Mouse (Mus musculus) CD4-positive helper T cell, adult 2 months (primary cell): ENCODE results near the gene Ptprm.

Source experiments
- DNase-seq: peaks from one replicate; pipeline ENCODE4 v3.0.0-alpha.2; 2012; ENCODE audit warnings: low read depth, missing footprints, low spot score

Gene Ptprm

DNA sequence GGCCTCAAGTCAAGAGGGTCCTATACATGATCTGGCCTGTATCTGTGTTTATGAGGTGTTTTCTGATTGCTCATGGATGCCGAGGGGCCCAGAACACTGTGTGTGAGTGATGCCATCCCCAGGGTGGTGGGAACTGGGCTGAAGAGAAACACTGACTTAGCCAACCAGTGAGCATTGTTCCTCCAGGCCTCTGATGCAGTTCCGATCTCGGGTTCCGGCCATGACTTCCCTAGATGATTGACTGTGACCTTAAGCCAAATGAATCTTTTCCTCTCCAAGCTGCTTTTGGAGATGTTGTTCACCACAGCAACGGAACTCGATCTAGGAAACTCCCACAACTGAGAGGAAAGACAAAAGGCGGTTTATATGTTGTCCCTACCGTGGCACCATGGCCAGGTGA lies 9.1 kb downstream of the Ptprm start:
- DNase-seq: no peak

DNA sequence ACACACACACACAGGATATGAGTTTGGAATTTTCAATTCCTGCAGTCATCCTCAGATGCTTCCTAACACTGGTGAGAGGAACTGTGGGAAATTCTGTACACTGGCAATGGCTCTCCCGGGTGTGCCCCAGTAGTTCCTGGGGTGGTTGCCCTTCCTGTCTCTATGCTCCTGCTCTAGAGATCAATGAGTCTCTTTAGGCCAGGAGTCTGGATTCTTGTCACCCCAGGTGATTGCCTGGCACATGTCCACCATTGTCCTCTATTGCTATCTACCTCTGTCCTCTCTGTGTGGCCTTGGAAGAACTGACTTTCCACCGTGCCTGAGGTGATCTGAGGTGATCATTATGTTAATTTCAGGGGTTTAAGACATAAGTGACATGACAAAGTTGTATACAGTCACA lies 10.8 kb downstream of the Ptprm start:
- no peak for DNase-seq

DNA sequence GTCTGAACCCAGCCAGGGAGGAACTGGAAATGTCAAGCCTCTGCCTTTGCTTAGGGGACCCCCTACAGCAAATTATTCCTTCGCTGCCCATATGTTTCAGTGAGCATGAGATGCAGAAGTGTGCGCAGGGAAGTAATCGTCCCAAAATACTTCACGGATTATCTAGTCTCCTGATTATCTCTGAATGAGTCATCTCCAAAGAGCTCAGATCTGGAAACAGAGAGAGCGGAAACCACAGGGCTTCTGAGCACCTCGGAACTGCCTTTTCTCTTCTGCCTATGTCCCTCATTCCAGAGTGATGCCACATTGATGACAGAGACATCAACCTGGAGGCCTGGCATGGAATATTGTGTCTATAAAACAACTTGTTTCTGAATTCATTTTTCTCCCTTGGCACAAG lies 11.3 kb downstream of the Ptprm start:
- DNase-seq: no peak

DNA sequence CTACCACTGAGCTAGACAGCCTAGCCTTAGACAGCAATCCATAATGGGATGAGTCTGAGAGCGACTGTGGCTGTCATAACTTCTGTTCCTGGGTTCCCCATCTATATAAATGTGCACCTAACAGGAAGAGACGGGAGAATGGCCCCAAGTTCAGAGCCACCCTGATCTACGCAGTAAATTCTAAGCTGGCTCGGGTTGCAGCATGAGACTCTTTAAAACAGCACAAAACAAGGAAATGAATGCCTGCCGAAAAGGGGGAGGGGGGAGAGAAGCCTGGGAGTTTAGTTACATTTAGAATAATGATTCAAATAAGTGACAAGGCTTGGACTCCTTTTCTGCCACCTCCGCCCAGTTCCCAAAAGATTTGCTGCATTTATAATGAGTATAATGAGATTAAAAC lies 13.9 kb downstream of the Ptprm start:
- no peak for DNase-seq

DNA sequence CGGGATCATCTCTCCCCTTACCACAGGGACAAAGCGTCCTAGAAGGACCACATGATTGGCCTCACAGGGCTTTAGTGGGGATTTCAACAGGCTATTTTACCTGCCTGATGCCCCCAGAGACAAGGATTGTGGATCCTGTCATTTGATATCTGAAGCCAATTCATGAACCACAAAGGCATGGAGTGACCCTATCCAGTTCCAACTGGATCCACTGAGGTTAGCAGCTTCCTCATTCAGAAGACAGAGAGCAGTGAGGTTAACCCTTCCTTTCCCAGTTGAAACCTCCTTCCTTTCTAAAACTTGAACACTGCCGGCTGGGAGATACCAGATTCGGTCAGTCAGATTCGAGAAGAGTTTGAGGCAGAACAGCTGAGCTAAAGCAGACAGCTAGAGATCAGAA lies 14.7 kb downstream of the Ptprm start:
- DNase-seq: no peak

DNA sequence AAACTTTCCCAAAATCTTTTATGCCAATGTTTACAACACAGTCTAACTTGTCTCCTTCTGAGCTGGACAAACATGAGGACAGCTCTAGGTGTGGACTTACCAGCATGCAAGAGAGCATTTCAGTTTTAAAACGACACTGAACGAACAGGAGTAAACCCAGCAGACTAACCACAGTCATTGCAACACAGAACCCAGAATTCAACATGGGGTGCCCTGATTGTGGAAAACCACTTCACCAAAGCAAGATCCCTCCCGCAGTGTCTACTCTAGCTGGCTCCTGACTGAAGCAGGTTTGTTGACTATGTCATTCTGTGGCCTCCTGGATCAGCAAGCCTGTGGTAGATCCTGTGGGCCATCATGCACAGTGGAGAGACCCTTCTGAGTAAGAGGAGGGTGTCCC lies 19.9 kb downstream of the Ptprm start:
- no peak for DNase-seq

DNA sequence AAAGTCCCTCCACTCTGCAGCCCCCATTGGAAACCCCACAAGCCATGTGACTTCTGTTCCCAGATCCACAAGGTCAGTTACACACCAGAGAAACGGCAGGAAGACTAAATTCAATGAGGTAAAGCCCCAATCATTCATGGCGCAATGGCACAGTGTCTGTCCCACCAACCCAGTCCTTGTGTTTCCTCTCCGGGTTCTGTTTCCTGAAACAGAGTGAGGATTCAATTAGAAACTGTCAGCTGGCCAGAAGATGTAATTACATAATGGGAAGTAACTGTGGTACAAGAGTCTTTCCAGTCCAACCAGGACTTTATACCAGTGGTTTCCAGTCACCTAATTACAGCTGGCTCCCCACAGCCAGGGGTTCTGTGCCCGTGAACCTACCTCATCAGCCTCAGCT lies 24.8 kb downstream of the Ptprm start:
- no peak for DNase-seq

DNA sequence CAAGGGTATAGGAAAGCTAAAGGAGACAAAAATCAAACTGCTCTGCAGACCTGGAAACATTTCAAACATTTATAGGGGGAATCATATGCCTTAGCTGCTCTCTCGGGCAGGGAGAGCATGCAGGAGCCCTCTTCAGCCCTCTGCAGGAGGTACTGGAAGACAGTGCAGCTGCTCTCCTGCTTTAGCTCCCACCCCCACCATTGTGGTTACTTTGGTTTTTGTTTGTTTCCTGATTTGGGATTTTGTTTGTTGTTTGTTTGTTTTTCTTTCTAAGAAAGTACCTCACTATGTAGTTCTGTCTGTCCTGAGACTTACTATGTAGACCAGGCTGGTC lies 29.8 kb downstream of the Ptprm start:
- no peak for DNase-seq

DNA sequence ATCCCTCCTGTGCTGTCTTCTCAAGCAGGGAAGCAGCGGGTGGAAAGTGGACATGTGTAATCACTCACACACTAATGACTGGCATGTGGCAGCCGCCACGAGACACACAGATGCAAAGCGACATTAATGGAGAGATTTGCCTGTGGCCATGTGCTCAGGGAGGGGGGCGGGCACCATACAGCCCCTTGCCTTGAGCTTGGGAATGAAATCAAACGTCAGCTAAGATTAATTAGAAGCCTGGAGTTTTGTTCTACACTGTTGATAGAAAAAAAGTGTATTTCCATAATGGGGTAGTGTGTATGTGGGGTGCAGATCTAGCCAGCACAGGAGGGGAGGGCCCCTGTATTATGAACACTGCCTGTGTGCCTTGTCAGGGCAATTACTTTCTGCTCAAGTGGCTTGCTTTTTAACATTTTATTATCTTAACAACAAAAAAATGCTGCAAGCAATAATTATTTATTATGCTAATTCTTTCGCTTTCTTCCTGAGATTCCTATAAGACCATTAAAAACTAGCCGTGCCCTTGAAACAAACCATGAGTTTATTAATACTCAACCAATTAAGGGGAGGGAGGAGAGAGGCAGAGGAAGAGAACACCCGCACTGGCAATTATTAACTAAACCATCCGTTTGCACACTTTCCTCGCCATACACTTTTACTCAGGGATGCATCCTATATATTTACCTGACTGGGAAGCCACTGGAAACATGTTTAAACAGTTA lies 30.3 kb downstream of the Ptprm start:
- DNase-seq: no peak

DNA sequence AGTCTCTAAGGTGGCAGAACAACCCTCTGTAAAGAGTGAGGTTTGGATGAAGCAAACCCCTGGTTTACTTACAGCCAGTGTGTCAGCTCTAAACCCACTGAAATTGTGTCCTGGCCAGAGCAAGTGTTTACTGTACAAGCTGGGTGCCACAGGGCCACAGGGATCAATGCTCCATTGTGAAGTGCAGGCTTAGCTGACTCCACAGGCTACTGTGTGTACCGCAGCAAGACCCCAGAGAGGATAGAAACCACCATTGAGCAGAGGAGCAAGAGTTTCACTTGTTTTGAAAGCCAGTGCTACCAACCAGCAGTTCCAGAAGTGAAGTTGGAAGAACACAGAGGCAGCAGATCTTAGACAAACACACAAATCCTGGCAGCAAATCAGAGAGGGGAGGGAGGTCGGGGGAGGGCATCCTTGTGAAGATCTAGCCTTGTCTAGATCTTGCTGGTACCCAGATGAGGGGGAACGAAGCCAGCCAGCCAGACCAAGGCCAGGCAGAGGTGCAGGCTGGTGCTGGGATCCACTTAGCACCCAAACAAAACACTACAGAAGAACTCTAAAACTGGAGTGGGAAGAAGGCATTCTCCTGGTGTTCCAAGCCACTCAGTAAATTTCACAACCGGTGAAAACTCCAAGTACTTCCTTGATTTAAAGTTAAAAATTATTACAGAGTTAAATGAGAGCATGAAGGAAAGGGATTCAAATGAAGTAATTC lies 39.6 kb downstream of the Ptprm start:
- DNase-seq: no peak

DNA sequence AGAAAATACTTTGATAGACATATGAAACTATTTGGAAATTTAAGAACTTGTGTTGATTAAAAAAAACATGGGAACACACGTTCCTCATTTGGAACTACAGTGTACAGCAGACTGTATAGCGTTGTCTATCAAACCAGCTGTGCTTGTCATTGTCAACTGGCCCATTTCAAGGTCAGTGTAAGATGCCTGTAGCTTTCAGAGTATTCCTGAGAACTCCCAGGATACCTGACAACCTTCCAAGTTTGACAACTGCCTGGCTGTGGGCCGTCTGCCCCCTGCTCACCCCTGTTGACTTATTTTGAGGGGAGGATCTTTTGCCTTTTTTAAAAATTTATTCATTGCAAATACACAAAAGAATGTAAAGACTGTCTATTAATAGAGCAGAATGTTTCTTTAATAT lies 45.8 kb downstream of the Ptprm start:
- no peak for DNase-seq

DNA sequence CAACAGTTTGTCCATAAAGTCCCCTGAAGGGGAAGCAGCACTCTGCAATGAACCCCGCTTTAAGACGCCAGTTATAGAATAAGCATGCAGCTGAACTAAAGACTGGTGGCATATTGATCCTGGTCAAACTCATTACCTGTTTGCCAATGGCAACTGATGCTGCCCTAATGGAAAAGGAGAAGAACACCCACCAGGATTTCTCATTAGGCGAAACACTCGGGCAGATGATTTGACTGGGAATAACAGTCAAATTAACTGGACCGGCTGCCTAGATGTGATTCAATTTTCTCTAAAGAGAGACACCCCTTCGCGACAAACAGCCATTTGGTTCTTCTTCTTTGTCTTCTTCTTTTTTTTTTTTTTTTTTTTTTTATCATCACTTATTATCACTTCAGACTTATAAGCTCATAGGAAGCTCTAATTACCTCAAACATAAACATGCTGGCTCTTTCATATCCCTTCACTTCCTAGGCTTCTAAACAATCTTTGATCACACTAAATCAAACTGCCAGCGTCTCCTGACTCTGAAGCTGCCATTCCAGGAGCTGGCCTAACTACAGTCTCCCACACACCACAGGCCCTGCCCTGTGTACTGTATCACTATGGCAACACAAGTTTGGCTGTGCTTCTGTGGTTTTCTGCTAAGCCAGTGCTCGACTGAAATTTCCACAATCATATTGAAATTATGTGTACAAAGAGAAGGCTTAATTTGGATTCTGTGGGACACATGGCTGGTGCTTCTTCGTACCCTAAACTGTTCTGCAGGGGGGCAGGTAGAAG lies 48.0 kb downstream of the Ptprm start:
- DNase-seq: no peak

DNA sequence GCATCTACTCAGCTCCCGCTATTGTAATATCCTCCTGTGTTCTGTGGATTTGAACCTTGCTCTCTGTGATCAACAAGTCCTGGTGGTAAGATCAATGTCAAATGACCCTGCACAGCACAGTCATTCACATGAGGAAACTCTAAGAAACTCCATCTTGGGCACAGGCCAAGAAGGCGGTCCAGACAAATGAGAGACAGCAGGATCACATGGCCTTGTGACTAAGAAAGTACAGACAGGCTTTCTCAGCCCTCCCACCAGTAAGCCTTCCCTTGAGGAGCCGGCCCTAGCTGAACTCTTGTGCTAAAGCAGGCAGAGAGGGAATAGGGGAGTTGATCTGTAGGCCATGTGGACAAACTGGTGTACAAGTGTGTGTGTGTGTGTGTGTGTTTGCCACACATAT lies 49.4 kb downstream of the Ptprm start:
- no peak for DNase-seq

DNA sequence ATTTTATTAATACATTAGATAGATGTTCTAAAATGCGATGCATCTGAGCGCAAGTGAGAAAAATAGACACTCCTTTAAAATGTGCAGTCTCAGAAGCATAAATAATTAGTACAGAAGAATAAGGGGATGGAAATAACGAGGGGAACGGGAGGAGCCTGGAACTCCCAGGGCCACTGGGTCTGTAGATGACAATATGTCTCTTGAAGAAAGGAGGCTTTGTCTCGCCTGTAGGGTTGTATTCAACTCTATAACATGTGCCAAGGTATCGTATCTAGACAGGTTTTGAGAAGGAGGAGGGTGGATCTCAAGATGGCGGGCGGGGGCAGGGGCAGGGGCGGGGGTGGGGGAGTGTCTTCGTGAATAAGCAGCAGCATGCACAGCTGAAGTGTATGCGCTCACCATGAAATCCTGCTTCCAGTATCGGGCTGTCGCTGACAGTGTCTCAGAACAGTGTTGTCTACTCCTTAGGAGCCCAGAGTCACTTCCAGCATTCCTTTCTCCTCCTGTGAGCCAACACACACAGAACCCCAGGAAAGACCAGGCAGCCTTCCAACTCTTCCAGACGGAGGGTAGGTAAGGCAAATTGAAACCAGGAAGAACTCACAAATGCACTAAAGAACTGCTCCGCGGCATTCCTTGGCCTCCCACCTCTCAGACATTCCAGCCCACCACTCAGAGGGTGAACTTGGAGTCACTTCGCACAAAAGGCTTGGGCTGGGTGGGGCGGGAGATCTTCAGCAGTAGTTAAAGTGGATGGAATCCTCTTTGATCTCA lies 50.7 kb downstream of the Ptprm start:
- no peak for DNase-seq

DNA sequence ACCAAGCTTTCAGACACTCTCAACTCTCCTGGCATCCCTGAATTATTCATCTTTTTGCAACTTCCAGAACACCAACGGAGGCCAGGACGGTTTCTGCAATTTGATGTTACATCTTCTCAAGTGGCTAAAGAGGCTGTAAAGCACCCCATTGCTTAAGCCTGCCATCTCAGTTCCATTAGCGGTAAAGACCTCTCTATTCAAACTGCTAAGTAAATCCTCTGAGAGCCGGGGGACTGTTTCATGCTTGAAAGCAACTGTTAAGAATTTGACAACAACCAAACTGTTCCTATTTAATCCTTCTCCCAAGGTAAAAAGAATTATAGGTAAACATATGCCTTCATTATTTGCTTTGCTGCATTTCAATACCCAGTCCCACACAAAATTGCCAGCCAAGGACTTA lies 51.7 kb downstream of the Ptprm start:
- DNase-seq: no peak

DNA sequence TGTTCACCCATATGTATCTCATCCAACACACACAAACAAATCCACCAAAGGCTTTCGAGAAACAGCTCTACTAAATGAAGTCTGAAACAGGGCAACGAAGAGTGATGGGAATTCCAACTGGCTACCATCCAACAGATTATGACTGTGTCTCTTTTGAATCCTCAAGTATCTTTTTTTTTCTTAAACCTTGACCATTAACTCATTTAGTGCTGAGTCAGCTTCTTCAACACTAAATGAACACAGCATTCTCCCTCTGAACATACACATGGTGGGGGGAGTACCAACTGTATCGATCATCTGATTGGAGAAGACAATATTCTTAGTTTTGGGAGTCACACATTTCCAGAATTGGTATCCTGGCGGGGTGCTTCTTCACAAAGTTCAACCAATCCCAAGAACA lies 52.2 kb downstream of the Ptprm start:
- DNase-seq: no peak

DNA sequence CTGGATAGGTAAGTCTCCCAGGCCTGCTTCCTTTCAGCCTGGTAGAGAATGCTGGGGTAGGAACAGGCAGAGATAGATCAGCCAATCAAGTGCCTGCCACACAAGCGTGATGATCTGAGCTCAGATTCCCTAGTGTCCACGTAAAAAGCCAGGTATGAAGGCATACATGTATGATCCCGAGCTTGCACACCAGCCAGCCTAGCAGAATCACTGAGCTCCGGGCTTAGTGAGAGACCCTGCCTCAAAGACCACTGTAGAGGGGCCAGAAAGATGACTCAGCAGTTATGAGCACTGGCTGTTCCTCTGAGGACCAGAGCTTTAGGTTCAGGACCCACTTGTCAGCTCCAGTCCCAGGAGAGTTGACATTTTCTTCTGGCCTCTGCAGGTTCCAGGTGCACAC lies 52.9 kb downstream of the Ptprm start:
- no peak for DNase-seq

DNA sequence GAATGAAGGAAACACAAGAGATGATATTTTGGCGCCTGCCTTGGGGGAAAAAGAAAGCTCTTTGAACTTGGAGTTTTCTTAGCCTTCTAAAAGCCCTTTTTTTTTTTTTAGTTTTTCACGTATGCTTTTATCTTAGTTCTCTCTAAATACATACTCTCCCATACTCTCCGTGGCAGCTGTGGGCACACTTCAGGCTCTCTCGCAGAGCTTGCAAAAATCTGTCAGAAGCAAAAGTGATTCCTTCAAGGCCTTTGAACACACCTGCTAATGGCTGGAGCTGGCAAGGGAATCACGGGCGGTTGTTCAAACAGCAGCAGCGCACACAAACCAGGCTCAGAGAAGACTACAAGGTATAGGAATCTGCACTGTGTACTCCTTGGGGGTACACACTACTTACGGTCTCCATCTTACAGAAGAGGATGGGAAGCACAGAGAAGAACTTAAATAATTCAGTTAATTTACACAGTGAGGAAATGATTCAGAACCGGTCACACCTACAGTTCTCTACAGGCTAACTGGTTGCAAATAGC lies 55.9 kb downstream of the Ptprm start:
- DNase-seq: no peak

DNA sequence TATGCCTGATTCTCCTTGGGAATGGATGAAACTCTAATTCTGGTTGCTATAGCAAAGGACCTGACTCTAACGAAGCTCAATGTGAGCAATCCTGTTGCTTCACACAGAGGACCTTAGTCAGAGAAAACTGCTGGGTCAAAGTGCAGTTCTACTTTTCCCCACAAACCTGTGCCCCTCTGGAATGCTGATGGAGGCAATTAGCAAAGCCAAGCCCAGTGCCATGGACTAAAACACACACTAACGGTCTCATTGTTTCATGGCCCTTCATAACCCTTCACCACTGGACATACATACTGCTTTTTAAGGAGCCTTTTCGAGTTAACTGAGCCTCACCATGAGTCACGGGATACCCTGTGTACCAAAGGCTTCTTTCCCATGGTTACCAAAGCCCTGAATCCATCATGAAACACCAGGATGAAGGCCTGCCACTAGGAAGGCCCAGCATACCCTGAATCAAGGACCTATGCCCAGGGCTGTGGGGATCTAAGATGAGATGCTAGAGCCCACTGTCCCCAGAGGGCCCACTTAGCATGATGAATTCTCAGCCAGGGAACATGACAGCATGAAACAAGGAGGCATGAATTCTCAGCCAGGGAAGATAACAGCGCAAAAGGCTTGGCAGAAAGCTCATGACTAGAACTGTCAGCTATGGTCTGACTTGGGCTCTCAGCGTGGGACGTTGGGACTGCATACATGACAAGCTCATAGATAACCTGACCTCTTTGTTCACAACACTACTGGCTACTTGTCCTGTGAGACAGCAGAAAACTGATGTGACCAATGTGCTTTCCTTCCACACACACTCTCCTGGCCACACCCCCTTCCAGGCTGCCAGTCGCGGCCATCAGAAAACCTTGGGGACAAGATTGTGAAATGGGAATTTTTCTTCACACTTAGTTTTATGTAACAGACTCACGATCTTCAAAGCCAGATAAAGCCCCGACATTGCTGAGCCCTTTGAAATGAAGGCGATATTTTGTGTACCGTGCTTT lies 57.4 kb downstream of the Ptprm start:
- no peak for DNase-seq

DNA sequence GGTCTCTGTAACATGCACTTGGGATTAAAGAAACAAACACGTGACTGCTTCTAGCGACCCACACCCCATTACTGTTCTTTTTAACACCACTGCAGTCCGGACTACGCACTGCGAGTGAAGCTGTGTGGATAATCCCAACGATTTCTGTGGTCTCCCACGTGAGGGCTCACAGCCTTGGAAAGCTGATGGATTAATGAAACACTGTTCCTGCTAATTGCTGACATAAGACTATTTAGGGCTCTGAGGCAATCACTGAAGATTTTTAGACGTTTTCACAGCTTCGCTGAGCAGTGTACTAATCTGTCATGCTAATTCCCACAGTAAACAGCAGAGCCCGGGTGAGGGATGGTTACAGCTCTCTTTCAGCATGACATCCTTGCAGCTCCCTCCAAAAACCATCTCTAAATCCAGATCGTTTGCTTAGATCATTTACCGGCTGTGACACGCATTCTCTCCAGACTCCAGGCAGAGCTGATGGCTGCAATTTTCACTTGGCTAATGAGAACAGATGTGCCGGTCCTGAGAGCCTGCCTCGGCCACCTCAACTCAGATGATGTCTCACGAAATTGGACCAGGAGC lies 63.5 kb downstream of the Ptprm start:
- DNase-seq: no peak
